15 mouse cellular contexts compared by ENCODE assay signal in genomic region chr5:138888749-138889148, GRCm38 (mm10).
DNase-seq lines count a peak whose midpoint lies in the region; ATAC-seq lines count a peak whose summit lies in the region.
"Had no signal": no experiment of that assay in that cellular context is flagged by ENCODE, and none has a peak within 500 bp of the region (broad histone marks: within the 10 kb centered on the region; RNA-seq: fewer than 3 reads in every experiment).

No protein-coding gene starts in this region.

- no peaks in the 10 kb centered on the region for H3K36me3 ChIP-seq in heart, embryonic 11.5 days (ENCODE audit: control insufficient read depth, insufficient read depth, low read length)
- H3K36me3 ChIP-seq: embryonic facial prominence, embryonic 10.5 days; limb, embryonic 15.5 days had no signal

- H3K27ac ChIP-seq in heart, embryonic 11.5 days (ENCODE audit: low read depth, low read length): no peak overlapping the region
- H3K27ac ChIP-seq: embryonic facial prominence, embryonic 10.5 days; limb, embryonic 15.5 days had no signal

- H3K4me1 ChIP-seq in heart, embryonic 11.5 days (ENCODE audit: control insufficient read depth, insufficient read depth, low read length): no peaks in the 10 kb centered on the region; the same call in 1 of the 2 replicates

- DNase-seq in heart, adult 18-20 months: peak; percentile 39 to 76
- peak; percentile 10 for DNase-seq in R1 (ENCODE audit: low read depth, low spot score)
- DNase-seq in heart, postnatal 25 days (ENCODE audit: low spot score): peak; percentile 35
- peak; percentile 33 for DNase-seq in lung, postnatal 10 days
- DNase-seq in embryo, embryonic 10.5 days (ENCODE audit: low spot score): no peak
- DNase-seq in frontal cortex, postnatal 36 days (ENCODE audit: low spot score in 2 of 2): no peak
- DNase-seq: cerebellum, postnatal 25 days; gastrocnemius, postnatal 10 days; liver, postnatal 0 days; right cerebral cortex, postnatal 14 days had no signal

- no peak overlapping the region for H3K4me3 ChIP-seq in heart, embryonic 11.5 days (ENCODE audit: low read depth, low read length)
- H3K4me3 ChIP-seq: embryonic facial prominence, embryonic 10.5 days; erythroblast, embryonic 14.5 days; limb, embryonic 15.5 days had no signal

- H3K9ac ChIP-seq in heart, embryonic 11.5 days (ENCODE audit: low read depth, low read length): no peak overlapping the region
- H3K9ac ChIP-seq: limb, embryonic 15.5 days; liver, postnatal 0 days had no signal

- WGBS in heart, embryonic 11.5 days (ENCODE audit: insufficient replicate concordance): 42% methylated on average over 9 of the region's 9 CpGs

- no peaks in the 10 kb centered on the region for H3K27me3 ChIP-seq in heart, embryonic 11.5 days (ENCODE audit: control insufficient read depth, insufficient read depth, low read length)

- H3K9me3 ChIP-seq in heart, embryonic 11.5 days (replicated peaks; ENCODE audit: control insufficient read depth, low read length): no peaks in the 10 kb centered on the region
- H3K9me3 ChIP-seq: embryonic facial prominence, embryonic 10.5 days; limb, embryonic 15.5 days had no signal

- H3K4me2 ChIP-seq in heart, embryonic 11.5 days: no peak overlapping the region
- H3K4me2 ChIP-seq: limb, embryonic 15.5 days had no signal

- intact Hi-C loops in heart, postnatal 25 days (cut with DNase I): no loop called here

- ATAC-seq in heart, embryonic 11.5 days (replicated peaks; ENCODE audit: insufficient number of reproducible peaks, low FRiP score, low TSS enrichment): no peak
- ATAC-seq: forebrain, embryonic 16.5 days; liver, postnatal 0 days had no signal

Comparison
In these comparisons a context has a peak if more than half of its experiments do, and no peak if none do; other contexts are left out.
1. DNase-seq: peak in heart, adult 18-20 months (2 of 2), R1 (single experiment), heart, postnatal 25 days (single experiment) and lung, postnatal 10 days (single experiment); none in embryo, embryonic 10.5 days (single experiment) and frontal cortex, postnatal 36 days (0 of 2).